Mouse (Mus musculus): ENCODE results near the gene Akr1b3.

Gene Akr1b3

GRCm38 (mm10) chr6:34270717-34271116 lies 46.6 kb downstream of the Akr1b3 start:
- DNase-seq (ENCODE audit: low read depth, low spot score), result no peak

GRCm38 (mm10) chr6:34258546-34258945 lies 58.7 kb downstream of the Akr1b3 start:
- DNase-seq (ENCODE audit: low read depth, low spot score), result no peak
